Mouse (Mus musculus): ENCODE measurements around the gene 1700025G04Rik. TPM values are rescaled to one million over a fixed set of nuclear protein-coding genes. Genes with fewer than 3 reads are reported as not detected.

The 1700025G04Rik gene
- polyA plus RNA-seq (2014; fragmentation: Nextera tagmentation; extraction: Ambion mirVana) = 24.7 and 29.3 TPM in 2 replicates

DNA sequence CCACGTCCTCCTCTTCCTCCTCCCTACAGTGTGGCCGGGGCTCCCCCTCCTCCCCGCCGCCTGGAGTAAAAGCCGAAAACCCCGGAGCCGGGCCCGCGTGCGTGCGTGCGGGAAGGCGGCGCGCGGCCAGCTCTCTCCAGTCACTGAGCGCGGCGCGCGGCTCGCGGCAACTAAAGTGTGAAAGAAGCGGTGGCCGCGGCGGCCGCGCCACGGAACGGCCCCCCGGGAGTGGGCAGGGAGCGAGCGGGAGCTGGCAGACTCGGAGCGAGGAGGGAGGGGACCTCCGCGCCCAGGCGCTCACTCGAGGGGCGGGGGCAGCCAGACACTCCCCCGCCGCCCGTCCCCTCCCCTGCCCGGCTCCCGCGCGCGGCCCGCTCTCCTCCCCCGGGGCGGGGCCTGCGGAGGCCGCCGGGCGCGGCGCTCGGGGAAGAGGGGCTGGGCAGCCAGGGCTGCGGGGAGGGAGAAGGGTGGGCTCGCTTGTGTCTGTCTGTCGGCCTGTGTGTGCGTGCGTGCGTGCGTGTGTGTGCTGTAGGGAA lies at the start of gene 1700025G04Rik:
1700025G04Rik (minus strand) TSS at position 108 of the 536 bp plus-strand sequence.
- Histone ChIP-seq H3K27ac (replicated peaks; ENCODE audit: low read depth, low read length) (peak within 1 kb of the TSS; percentile 73), H3K4me1 (ENCODE audit: control insufficient read depth, insufficient read depth, low read length) (no peaks in the 10 kb centered on the region), H3K9ac (replicated peaks; ENCODE audit: low read length) (peak within 1 kb of the TSS; percentile 85), H3K4me3 (ENCODE audit: low read depth, low read length) (peak within 1 kb of the TSS; percentile 88), H3K9me3 (replicated peaks; ENCODE audit: control insufficient read depth, low read length) (no peaks in the 10 kb centered on the region), H3K36me3 (replicated peaks; ENCODE audit: control insufficient read depth, insufficient read depth, low read depth, low read length) (no peaks in the 10 kb centered on the region; the same call in 1 of the 2 replicates), H3K27me3 (ENCODE audit: control insufficient read depth, insufficient read depth, low read length) (no peaks in the 10 kb centered on the region), H3K4me2 (ENCODE audit: low read depth, low read length) (peak within 1 kb of the TSS; percentile 85)
- under 1% methylated on average over 40 of the region's 66 CpGs for WGBS
- DNase-seq (ENCODE audit: low spot score) = peak; percentile 90
- ATAC-seq (replicated peaks; ENCODE audit: insufficient number of reproducible peaks, low FRiP score, low TSS enrichment, low read depth) = peak; percentile 92

DNA sequence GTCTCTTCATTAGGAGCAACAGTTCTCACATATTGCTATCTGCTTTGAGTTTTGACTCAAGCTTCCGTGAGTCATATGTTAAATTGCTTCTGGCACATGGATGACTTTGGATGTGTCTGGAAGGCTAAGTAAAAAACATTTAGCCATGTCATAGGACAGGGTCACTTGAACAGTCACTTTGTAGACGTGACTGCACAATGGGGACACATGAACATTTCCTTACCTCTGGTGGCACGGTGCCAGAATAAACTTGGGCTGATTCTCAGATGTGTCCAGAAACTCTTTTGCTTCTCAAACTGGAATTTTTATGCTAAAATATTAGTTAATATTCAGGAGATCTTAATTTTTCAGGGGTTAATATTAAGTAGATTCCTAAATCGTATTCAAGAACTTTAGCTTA lies 49.6 kb upstream of the 1700025G04Rik start:
- H3K4me1 ChIP-seq (ENCODE audit: control insufficient read depth, insufficient read depth, low read length) = no peaks in the 10 kb centered on the region
- no peak overlapping the region for H3K4me2 ChIP-seq (ENCODE audit: low read depth, low read length)
- WGBS = 82% methylated on average over 4 of the region's 4 CpGs
- no peak for ATAC-seq (replicated peaks; ENCODE audit: insufficient number of reproducible peaks, low FRiP score, low TSS enrichment, low read depth)
- no peak overlapping the region for H3K4me3 ChIP-seq (ENCODE audit: low read depth, low read length)
- DNase-seq (ENCODE audit: low spot score) = no peak
- H3K9me3 ChIP-seq (replicated peaks; ENCODE audit: control insufficient read depth, low read length) = no peaks in the 10 kb centered on the region
- H3K27me3 ChIP-seq (ENCODE audit: control insufficient read depth, insufficient read depth, low read length) = no peaks in the 10 kb centered on the region
- no peak overlapping the region for H3K9ac ChIP-seq (replicated peaks; ENCODE audit: low read length)
- no peak overlapping the region for H3K27ac ChIP-seq (replicated peaks; ENCODE audit: low read depth, low read length)
- H3K36me3 ChIP-seq (replicated peaks; ENCODE audit: control insufficient read depth, insufficient read depth, low read depth, low read length) = no peaks in the 10 kb centered on the region

DNA sequence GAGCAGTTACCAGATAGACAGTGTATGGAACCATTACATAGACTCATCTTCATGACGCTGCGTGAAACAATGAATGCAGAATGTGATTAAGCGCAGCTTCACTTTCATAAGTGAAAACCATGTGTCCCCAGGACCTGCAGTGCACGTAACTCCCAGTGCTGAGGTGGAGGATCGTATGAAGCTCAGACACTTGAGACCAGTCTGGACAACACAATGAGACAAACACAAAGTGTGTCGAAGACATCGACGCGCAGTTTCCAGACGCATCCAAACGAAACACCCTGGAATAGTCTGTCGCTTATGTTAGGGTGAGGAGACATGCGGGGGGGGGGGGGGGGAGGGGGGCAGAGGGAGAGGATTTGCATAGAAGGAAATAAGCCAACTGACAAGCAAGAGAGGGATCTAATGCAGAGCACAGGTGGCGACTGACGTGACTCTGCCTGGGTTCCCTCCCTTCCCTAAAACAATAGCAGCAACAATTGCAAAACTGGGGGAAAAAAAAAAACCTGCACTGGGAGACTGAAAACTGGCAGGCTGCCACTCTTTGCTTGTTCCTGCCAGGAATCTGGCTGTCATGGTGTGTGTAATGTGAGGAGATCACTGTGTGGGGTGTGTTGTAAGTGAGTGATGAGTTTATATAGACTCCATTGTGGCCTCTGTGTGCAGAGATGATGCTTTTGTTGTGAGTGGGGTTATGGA lies 40.3 kb upstream of the 1700025G04Rik start:
- ATAC-seq (replicated peaks; ENCODE audit: insufficient number of reproducible peaks, low FRiP score, low TSS enrichment, low read depth) = no peak

DNA sequence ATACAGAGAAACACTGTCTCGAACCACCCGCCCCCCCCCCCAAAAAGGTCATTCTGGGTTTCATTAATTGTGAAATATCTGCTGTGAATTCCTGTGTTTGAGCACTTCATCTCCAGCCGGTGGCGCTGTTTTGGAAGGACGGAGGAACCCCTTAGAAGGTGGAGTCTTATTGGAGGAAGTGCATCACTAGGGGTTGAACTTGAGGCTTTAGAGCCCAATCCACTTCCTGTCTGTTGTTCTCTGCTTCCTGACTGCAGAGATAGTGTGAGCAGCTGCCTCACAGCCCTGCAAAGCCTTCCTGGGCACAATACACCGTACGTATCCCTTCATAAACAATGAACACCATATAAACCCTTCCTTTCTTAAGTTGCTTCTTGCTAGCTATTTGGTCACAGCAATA lies 35.5 kb upstream of the 1700025G04Rik start:
- no peak overlapping the region for H3K9ac ChIP-seq (replicated peaks; ENCODE audit: low read length)
- no peaks in the 10 kb centered on the region for H3K36me3 ChIP-seq (replicated peaks; ENCODE audit: control insufficient read depth, insufficient read depth, low read depth, low read length)
- no peaks in the 10 kb centered on the region for H3K27me3 ChIP-seq (ENCODE audit: control insufficient read depth, insufficient read depth, low read length)
- H3K9me3 ChIP-seq (replicated peaks; ENCODE audit: control insufficient read depth, low read length) = no peaks in the 10 kb centered on the region
- no peak overlapping the region for H3K4me2 ChIP-seq (ENCODE audit: low read depth, low read length)
- H3K27ac ChIP-seq (replicated peaks; ENCODE audit: low read depth, low read length) = no peak overlapping the region
- H3K4me1 ChIP-seq (ENCODE audit: control insufficient read depth, insufficient read depth, low read length) = no peaks in the 10 kb centered on the region
- no peak overlapping the region for H3K4me3 ChIP-seq (ENCODE audit: low read depth, low read length)
- 93% methylated on average over 7 of the region's 7 CpGs for WGBS
- DNase-seq (ENCODE audit: low spot score) (no peak), ATAC-seq (replicated peaks; ENCODE audit: insufficient number of reproducible peaks, low FRiP score, low TSS enrichment, low read depth) (no peak)

More for the DNA sequence above, 40.3 kb upstream of the 1700025G04Rik start:
- H3K27me3 ChIP-seq (ENCODE audit: control insufficient read depth, insufficient read depth, low read length) = no peaks in the 10 kb centered on the region
- DNase-seq (ENCODE audit: low spot score) = no peak
- 80% methylated on average over 14 of the region's 15 CpGs for WGBS
- no peak overlapping the region for H3K4me2 ChIP-seq (ENCODE audit: low read depth, low read length)
- no peaks in the 10 kb centered on the region for H3K4me1 ChIP-seq (ENCODE audit: control insufficient read depth, insufficient read depth, low read length)
- no peaks in the 10 kb centered on the region for H3K9me3 ChIP-seq (replicated peaks; ENCODE audit: control insufficient read depth, low read length)
- no peaks in the 10 kb centered on the region for H3K36me3 ChIP-seq (replicated peaks; ENCODE audit: control insufficient read depth, insufficient read depth, low read depth, low read length)
- H3K9ac ChIP-seq (replicated peaks; ENCODE audit: low read length) = no peak overlapping the region
- H3K27ac ChIP-seq (replicated peaks; ENCODE audit: low read depth, low read length) = no peak overlapping the region
- no peak overlapping the region for H3K4me3 ChIP-seq (ENCODE audit: low read depth, low read length)

DNA sequence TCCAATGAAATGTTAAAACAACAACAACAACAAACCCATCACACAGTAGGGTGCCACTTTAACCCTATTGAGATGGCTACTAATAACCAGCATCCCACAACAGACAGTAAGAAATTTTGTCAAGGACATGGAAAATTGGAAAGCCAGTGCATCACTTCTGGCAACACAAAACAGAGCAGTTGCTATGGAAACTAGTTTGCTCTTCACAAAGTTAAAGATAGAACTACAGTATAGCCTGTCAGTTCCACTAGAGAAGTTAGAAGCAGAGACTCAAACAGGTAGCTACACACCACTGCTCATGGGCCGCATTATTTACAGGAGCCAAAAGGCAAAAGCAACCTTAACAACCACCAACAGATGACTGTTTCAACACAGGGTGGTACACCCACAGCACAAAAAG lies 20.2 kb upstream of the 1700025G04Rik start:
- WGBS = 95% methylated on average over 1 of the region's 1 CpGs

DNA sequence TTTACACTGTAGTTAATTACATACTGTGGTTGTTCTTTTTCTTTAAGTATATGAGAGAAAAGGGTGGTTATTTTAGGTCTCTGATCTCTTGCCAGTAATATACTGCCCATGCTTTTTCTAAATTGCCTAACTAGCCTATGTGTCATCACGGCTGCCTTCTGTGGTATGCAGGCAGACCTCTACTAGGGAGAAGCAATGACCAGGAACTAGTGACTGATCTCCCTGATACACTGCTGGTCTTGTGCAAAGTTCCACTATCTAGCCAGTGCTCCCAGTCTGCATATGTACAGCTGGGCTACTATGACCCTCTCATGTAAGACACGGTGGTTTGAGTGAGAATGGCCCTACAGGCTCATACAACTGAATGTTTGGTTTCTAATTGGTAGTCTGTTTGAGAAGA lies 16.2 kb upstream of the 1700025G04Rik start:
- no peaks in the 10 kb centered on the region for H3K9me3 ChIP-seq (replicated peaks; ENCODE audit: control insufficient read depth, low read length)
- no peak overlapping the region for H3K9ac ChIP-seq (replicated peaks; ENCODE audit: low read length)
- H3K36me3 ChIP-seq (replicated peaks; ENCODE audit: control insufficient read depth, insufficient read depth, low read depth, low read length) = no peaks in the 10 kb centered on the region
- H3K27me3 ChIP-seq (ENCODE audit: control insufficient read depth, insufficient read depth, low read length) = no peaks in the 10 kb centered on the region
- no peak for ATAC-seq (replicated peaks; ENCODE audit: insufficient number of reproducible peaks, low FRiP score, low TSS enrichment, low read depth)
- 82% methylated on average over 2 of the region's 2 CpGs for WGBS
- no peak overlapping the region for H3K4me3 ChIP-seq (ENCODE audit: low read depth, low read length)
- H3K4me1 ChIP-seq (ENCODE audit: control insufficient read depth, insufficient read depth, low read length) = no peaks in the 10 kb centered on the region
- no peak for DNase-seq (ENCODE audit: low spot score)
- no peak overlapping the region for H3K4me2 ChIP-seq (ENCODE audit: low read depth, low read length)
- no peak overlapping the region for H3K27ac ChIP-seq (replicated peaks; ENCODE audit: low read depth, low read length)

More for the DNA sequence above, 20.2 kb upstream of the 1700025G04Rik start:
- Histone ChIP-seq H3K9me3 (replicated peaks; ENCODE audit: control insufficient read depth, low read length) (no peaks in the 10 kb centered on the region), H3K27ac (replicated peaks; ENCODE audit: low read depth, low read length) (no peak overlapping the region), H3K36me3 (replicated peaks; ENCODE audit: control insufficient read depth, insufficient read depth, low read depth, low read length) (no peaks in the 10 kb centered on the region), H3K4me3 (ENCODE audit: low read depth, low read length) (no peak overlapping the region), H3K4me1 (ENCODE audit: control insufficient read depth, insufficient read depth, low read length) (no peaks in the 10 kb centered on the region), H3K9ac (replicated peaks; ENCODE audit: low read length) (no peak overlapping the region), H3K4me2 (ENCODE audit: low read depth, low read length) (no peak overlapping the region), H3K27me3 (ENCODE audit: control insufficient read depth, insufficient read depth, low read length) (no peaks in the 10 kb centered on the region)
- ATAC-seq (replicated peaks; ENCODE audit: insufficient number of reproducible peaks, low FRiP score, low TSS enrichment, low read depth) (no peak), DNase-seq (ENCODE audit: low spot score) (no peak)

DNA sequence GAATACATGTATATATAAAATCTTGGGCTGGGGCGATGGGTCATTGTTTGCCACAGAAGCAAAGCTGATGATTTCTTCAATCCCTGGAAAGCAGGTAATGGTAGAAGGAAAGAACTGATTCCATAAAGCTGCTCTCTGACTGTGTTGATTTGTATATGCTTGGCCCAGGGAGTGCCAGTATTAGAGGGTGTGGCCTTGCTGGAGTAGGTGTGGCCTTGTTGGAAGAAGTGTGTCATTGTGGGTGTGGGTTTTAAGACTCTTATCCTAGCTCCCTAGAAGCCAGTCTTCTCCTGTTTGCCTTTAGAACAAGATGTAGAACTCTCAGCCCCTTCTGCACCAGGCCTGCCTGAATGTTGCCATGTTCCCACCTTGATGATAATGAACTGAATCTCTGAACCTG lies 15.3 kb upstream of the 1700025G04Rik start:
- Histone ChIP-seq H3K4me3 (ENCODE audit: low read depth, low read length) (no peak overlapping the region), H3K4me2 (ENCODE audit: low read depth, low read length) (no peak overlapping the region), H3K27me3 (ENCODE audit: control insufficient read depth, insufficient read depth, low read length) (no peaks in the 10 kb centered on the region), H3K4me1 (ENCODE audit: control insufficient read depth, insufficient read depth, low read length) (no peaks in the 10 kb centered on the region), H3K9me3 (replicated peaks; ENCODE audit: control insufficient read depth, low read length) (no peaks in the 10 kb centered on the region), H3K27ac (replicated peaks; ENCODE audit: low read depth, low read length) (no peak overlapping the region), H3K36me3 (replicated peaks; ENCODE audit: control insufficient read depth, insufficient read depth, low read depth, low read length) (no peaks in the 10 kb centered on the region), H3K9ac (replicated peaks; ENCODE audit: low read length) (no peak overlapping the region)
- no peak for DNase-seq (ENCODE audit: low spot score)
- 94% methylated on average over 1 of the region's 1 CpGs for WGBS
- ATAC-seq (replicated peaks; ENCODE audit: insufficient number of reproducible peaks, low FRiP score, low TSS enrichment, low read depth) = no peak

DNA sequence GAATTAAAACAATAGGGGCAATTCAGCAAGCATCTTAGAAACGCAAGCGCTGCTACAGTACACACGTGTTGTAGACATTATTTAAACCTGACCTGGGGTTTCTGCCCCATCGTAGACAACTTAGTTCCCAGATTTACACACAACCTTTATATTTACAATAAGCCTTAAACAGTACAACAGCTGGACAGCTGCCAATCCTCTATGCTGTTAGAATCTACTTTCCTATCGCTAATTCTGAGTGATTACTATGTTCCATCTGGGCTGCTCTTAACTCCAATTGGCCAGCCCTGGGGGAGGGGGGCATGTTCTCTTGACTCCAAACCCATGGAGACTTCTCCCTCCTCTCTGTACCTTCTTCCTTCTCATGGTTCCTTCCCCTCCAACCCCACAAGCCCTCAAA lies 11.8 kb upstream of the 1700025G04Rik start:
- no peak for ATAC-seq (replicated peaks; ENCODE audit: insufficient number of reproducible peaks, low FRiP score, low TSS enrichment, low read depth)
- WGBS = 76% methylated on average over 5 of the region's 5 CpGs
- no peak for DNase-seq (ENCODE audit: low spot score)

More for the DNA sequence above, 11.8 kb upstream of the 1700025G04Rik start:
- Histone ChIP-seq H3K27me3 (ENCODE audit: control insufficient read depth, insufficient read depth, low read length) (no peaks in the 10 kb centered on the region), H3K27ac (replicated peaks; ENCODE audit: low read depth, low read length) (no peak overlapping the region), H3K9me3 (replicated peaks; ENCODE audit: control insufficient read depth, low read length) (no peaks in the 10 kb centered on the region), H3K4me3 (ENCODE audit: low read depth, low read length) (no peak overlapping the region), H3K4me2 (ENCODE audit: low read depth, low read length) (no peak overlapping the region), H3K36me3 (replicated peaks; ENCODE audit: control insufficient read depth, insufficient read depth, low read depth, low read length) (no peaks in the 10 kb centered on the region), H3K4me1 (ENCODE audit: control insufficient read depth, insufficient read depth, low read length) (no peaks in the 10 kb centered on the region), H3K9ac (replicated peaks; ENCODE audit: low read length) (no peak overlapping the region)

Data from embryonic facial prominence, embryonic 11.5 days (tissue).